Mouse (Mus musculus): Measurements from ENCODE around the gene Tbc1d5.

- no peak for TF ChIP-seq POLR2A (IDR thresholded peaks at IDR 0.05; ENCODE audit: low read depth, low read length)
- TF ChIP-seq USF2 (conservative IDR thresholded peaks at IDR 0.05; ENCODE audit: low read depth, low read length), result no peak
- TF ChIP-seq HCFC1 (IDR thresholded peaks at IDR 0.05; ENCODE audit: low read depth, low read length), result no peak
- no peak for TF ChIP-seq ZKSCAN1 (IDR thresholded peaks at IDR 0.05; ENCODE audit: borderline replicate concordance, low read depth, low read length)
Measured at GRCm38 (mm10) chr17:50738476-50738875, 440.7 kb downstream of the Tbc1d5 start.
